Mouse (Mus musculus) liver, embryonic 12.5 days (tissue): Measurements from ENCODE around the gene Pten. TPM values are rescaled to one million over a fixed set of nuclear protein-coding genes. Genes with fewer than 3 reads are reported as not detected.

ENCODE experiments used
- ATAC-seq: fragments of 200-750 bp; cut with Nextera tagmentation; 2 replicates; pipeline ENCODE4 v1.8.0; 2017; ENCODE audit warnings: moderate number of reproducible peaks, mild to moderate bottlenecking, moderate library complexity
- H3K27ac ChIP-seq: fragments of 300-500 bp; sonication (generic); 2 replicates; pipeline ENCODE4 v1.5.1; 2016; ENCODE audit warnings: mild to moderate bottlenecking
- H3K27me3 ChIP-seq: fragments of 300-500 bp; sonication (generic); replicated peaks from 2 replicates; pipeline ENCODE4 v1.6.1; 2016; ENCODE audit warnings: mild to moderate bottlenecking, moderate library complexity
- H3K36me3 ChIP-seq: fragments of 300-500 bp; sonication (generic); 2 replicates; pipeline ENCODE4 v1.6.1; 2016; ENCODE audit warnings: mild to moderate bottlenecking, moderate library complexity
- H3K4me1 ChIP-seq: fragments of 300-500 bp; sonication (generic); 2 replicates; pipeline ENCODE4 v1.6.1; 2016
- H3K4me2 ChIP-seq: fragments of 300-500 bp; sonication (generic); 2 replicates; pipeline ENCODE4 v1.6.1; 2016; ENCODE audit warnings: mild to moderate bottlenecking, moderate library complexity
- H3K4me3 ChIP-seq: fragments of 300-500 bp; sonication (generic); 2 replicates; pipeline ENCODE4 v1.5.1; 2016; ENCODE audit warnings: mild to moderate bottlenecking, moderate library complexity
- H3K9ac ChIP-seq: fragments of 300-500 bp; sonication (generic); 2 replicates; pipeline ENCODE4 v1.6.1; 2016; ENCODE audit warnings: mild to moderate bottlenecking, moderate library complexity
- H3K9me3 ChIP-seq: fragments of 300-500 bp; sonication (generic); replicated peaks from 2 replicates; pipeline ENCODE4 v1.6.1; 2016; ENCODE audit warnings: mild to moderate bottlenecking, moderate library complexity
- whole genome bisulfite sequencing: fragments of 180-500 bp; shearing (Covaris S2); methylation state at CpG from one replicate; pipeline ENCODE4 v1.1.7; 2016; ENCODE audit not compliant: insufficient replicate concordance; 5-methylcytosine and 5-hydroxymethylcytosine counted together
- polyA plus RNA-seq: library from polyadenylated mRNA; unstranded; fragments of >200 nt; fragmentation: Nextera tagmentation; extraction: Ambion mirVana; gene quantifications from 2 replicates; pipeline ENCODE4 v1.2.1, GENCODE M21; 2016

Pten gene
- polyA plus RNA-seq, 1 experiment from 2014 or later: 5.9 TPM

GRCm38 (mm10) chr19:32726451-32727325 lies 30.6 kb upstream of the Pten start:
- no peak overlapping the region for H3K9ac ChIP-seq
- peaks cover 47% of the 10 kb centered on the region for H3K27me3 ChIP-seq
- peak overlapping the region; percentile 23; the same call in 1 of the 2 replicates for H3K4me2 ChIP-seq
- H3K36me3 ChIP-seq: no peaks in the 10 kb centered on the region
- no peaks in the 10 kb centered on the region for H3K4me1 ChIP-seq
- H3K4me3 ChIP-seq: no peak overlapping the region
- no peaks in the 10 kb centered on the region for H3K9me3 ChIP-seq
- no peak overlapping the region for H3K27ac ChIP-seq
- WGBS: 9% methylated on average over 22 of the region's 22 CpGs
- no peak for ATAC-seq

GRCm38 (mm10) chr19:32729785-32730184 lies 27.5 kb upstream of the Pten start:
- Histone ChIP-seq H3K9ac (no peak overlapping the region), H3K4me1 (no peaks in the 10 kb centered on the region), H3K4me2 (no peak overlapping the region), H3K9me3 (no peaks in the 10 kb centered on the region), H3K27me3 (peaks cover 40% of the 10 kb centered on the region), H3K4me3 (no peak overlapping the region), H3K36me3 (no peaks in the 10 kb centered on the region), H3K27ac (no peak overlapping the region)
- WGBS: 62% methylated on average over 4 of the region's 4 CpGs
- ATAC-seq: no peak

GRCm38 (mm10) chr19:32732922-32733321 lies 24.4 kb upstream of the Pten start:
- H3K36me3 ChIP-seq: no peaks in the 10 kb centered on the region
- H3K9me3 ChIP-seq: no peaks in the 10 kb centered on the region
- H3K4me2 ChIP-seq: no peak overlapping the region
- peaks cover 16% of the 10 kb centered on the region for H3K27me3 ChIP-seq
- no peak for ATAC-seq
- no peaks in the 10 kb centered on the region for H3K4me1 ChIP-seq
- H3K4me3 ChIP-seq: no peak overlapping the region
- H3K27ac ChIP-seq: no peak overlapping the region
- H3K9ac ChIP-seq: no peak overlapping the region

- no peak overlapping the region for H3K4me2 ChIP-seq
- ATAC-seq: no peak
- no peaks in the 10 kb centered on the region for H3K4me1 ChIP-seq
- no peak overlapping the region for H3K9ac ChIP-seq
- H3K9me3 ChIP-seq: no peaks in the 10 kb centered on the region
- H3K27ac ChIP-seq: no peak overlapping the region
- H3K4me3 ChIP-seq: no peak overlapping the region
- WGBS: 62% methylated on average over 7 of the region's 7 CpGs
- no peaks in the 10 kb centered on the region for H3K36me3 ChIP-seq
- H3K27me3 ChIP-seq: no peaks in the 10 kb centered on the region
These were observed 19.5 kb upstream of the Pten start for GRCm38 (mm10) chr19:32737844-32738243.

- WGBS: 75% methylated on average over 4 of the region's 4 CpGs
These were observed 17.6 kb upstream of the Pten start, which contains the start of gene Atad1 for GRCm38 (mm10) chr19:32739686-32740085. TSS of gene Atad1 (minus strand) at chr19:32739786.

GRCm38 (mm10) chr19:32740641-32741345 lies 16.5 kb upstream of the Pten start:
- no peaks in the 10 kb centered on the region for H3K9me3 ChIP-seq
- H3K4me2 ChIP-seq: no peak overlapping the region
- H3K27ac ChIP-seq: no peak overlapping the region
- H3K36me3 ChIP-seq: no peaks in the 10 kb centered on the region
- ATAC-seq: no peak
- WGBS: 51% methylated on average over 4 of the region's 4 CpGs
- H3K27me3 ChIP-seq: no peaks in the 10 kb centered on the region
- H3K4me1 ChIP-seq: no peaks in the 10 kb centered on the region
- H3K4me3 ChIP-seq: no peak overlapping the region
- H3K9ac ChIP-seq: no peak overlapping the region

More at GRCm38 (mm10) chr19:32739686-32740085, 17.6 kb upstream of the Pten start, which contains the start of gene Atad1:
- H3K4me2 ChIP-seq: no peak within 1 kb of the TSS
- H3K36me3 ChIP-seq: no peaks in the 10 kb centered on the region
- no peak within 1 kb of the TSS for H3K9ac ChIP-seq
- H3K27ac ChIP-seq: no peak within 1 kb of the TSS
- no peaks in the 10 kb centered on the region for H3K4me1 ChIP-seq
- H3K4me3 ChIP-seq: no peak within 1 kb of the TSS
- H3K27me3 ChIP-seq: no peaks in the 10 kb centered on the region
- ATAC-seq: no peak
- no peaks in the 10 kb centered on the region for H3K9me3 ChIP-seq

- Histone ChIP-seq H3K27ac (no peak overlapping the region), H3K36me3 (no peaks in the 10 kb centered on the region), H3K4me2 (no peak overlapping the region), H3K27me3 (peaks cover 6% of the 10 kb centered on the region; the same call in 1 of the 2 replicates), H3K9me3 (no peaks in the 10 kb centered on the region), H3K4me3 (no peak overlapping the region), H3K9ac (no peak overlapping the region), H3K4me1 (0 out of 2 replicates have a peak, but pooled peaks cover 2% of the 10 kb centered on the region)
- WGBS: 29% methylated on average over 6 of the region's 6 CpGs
- no peak for ATAC-seq
These were observed 7.9 kb upstream of the Pten start for GRCm38 (mm10) chr19:32749425-32749824.

GRCm38 (mm10) chr19:32752357-32752756 lies 4.9 kb upstream of the Pten start:
- Histone ChIP-seq H3K4me1 (peaks cover 18% of the 10 kb centered on the region), H3K27me3 (peaks cover 9% of the 10 kb centered on the region; the same call in 1 of the 2 replicates), H3K4me3 (no peak overlapping the region), H3K36me3 (no peaks in the 10 kb centered on the region), H3K9me3 (no peaks in the 10 kb centered on the region), H3K4me2 (no peak overlapping the region), H3K27ac (no peak overlapping the region), H3K9ac (no peak overlapping the region)
- 74% methylated on average over 6 of the region's 6 CpGs for WGBS
- no peak for ATAC-seq

GRCm38 (mm10) chr19:32753386-32753785 lies 3.9 kb upstream of the Pten start:
- 76% methylated on average over 3 of the region's 3 CpGs for WGBS

GRCm38 (mm10) chr19:32754188-32755000 lies 2.9 kb upstream of the Pten start:
- 42% methylated on average over 15 of the region's 15 CpGs for WGBS
- peaks cover 25% of the 10 kb centered on the region for H3K4me1 ChIP-seq
- no peak overlapping the region for H3K9ac ChIP-seq

More at GRCm38 (mm10) chr19:32753386-32753785, 3.9 kb upstream of the Pten start:
- no peak overlapping the region for H3K4me2 ChIP-seq
- H3K4me1 ChIP-seq: peaks cover 18% of the 10 kb centered on the region
- H3K9ac ChIP-seq: no peak overlapping the region
- no peak overlapping the region for H3K27ac ChIP-seq
- peaks cover 9% of the 10 kb centered on the region; the same call in 1 of the 2 replicates for H3K27me3 ChIP-seq
- no peaks in the 10 kb centered on the region for H3K9me3 ChIP-seq
- ATAC-seq: no peak
- no peak overlapping the region for H3K4me3 ChIP-seq
- H3K36me3 ChIP-seq: no peaks in the 10 kb centered on the region

GRCm38 (mm10) chr19:32755104-32755791 lies 2.0 kb upstream of the Pten start:
- 8% methylated on average over 12 of the region's 12 CpGs for WGBS
- ATAC-seq: no peak
- no peaks in the 10 kb centered on the region for H3K36me3 ChIP-seq
- no peaks in the 10 kb centered on the region for H3K9me3 ChIP-seq
- H3K4me3 ChIP-seq: peak overlapping the region; percentile 96
- H3K4me2 ChIP-seq: peak overlapping the region; percentile 94
- H3K4me1 ChIP-seq: peaks cover 32% of the 10 kb centered on the region
- H3K9ac ChIP-seq: peak overlapping the region; percentile 75
- peak overlapping the region; percentile 93; the same call in 1 of the 2 replicates for H3K27ac ChIP-seq
- peaks cover 9% of the 10 kb centered on the region; the same call in 1 of the 2 replicates for H3K27me3 ChIP-seq

More at GRCm38 (mm10) chr19:32754188-32755000, 2.9 kb upstream of the Pten start:
- Histone ChIP-seq H3K27ac (no peak overlapping the region), H3K36me3 (no peaks in the 10 kb centered on the region), H3K4me3 (no peak overlapping the region), H3K27me3 (peaks cover 9% of the 10 kb centered on the region; the same call in 1 of the 2 replicates), H3K4me2 (peak overlapping the region; percentile 94), H3K9me3 (no peaks in the 10 kb centered on the region)
- ATAC-seq: no peak
